Mouse (Mus musculus) mouse trophoblast stem cell (cell line): ENCODE data around the gene Dhx35.

ENCODE experiments used
- in situ Hi-C, 2 experiments: fragments of 300-500 bp; cut with MseI, MboI; formaldehyde crosslinking; loops; 2 replicates in 1 of 2; 3 replicates in 1 of 2; pipeline ENCODE4 v1.15.1; 2025

The Dhx35 gene

DNA sequence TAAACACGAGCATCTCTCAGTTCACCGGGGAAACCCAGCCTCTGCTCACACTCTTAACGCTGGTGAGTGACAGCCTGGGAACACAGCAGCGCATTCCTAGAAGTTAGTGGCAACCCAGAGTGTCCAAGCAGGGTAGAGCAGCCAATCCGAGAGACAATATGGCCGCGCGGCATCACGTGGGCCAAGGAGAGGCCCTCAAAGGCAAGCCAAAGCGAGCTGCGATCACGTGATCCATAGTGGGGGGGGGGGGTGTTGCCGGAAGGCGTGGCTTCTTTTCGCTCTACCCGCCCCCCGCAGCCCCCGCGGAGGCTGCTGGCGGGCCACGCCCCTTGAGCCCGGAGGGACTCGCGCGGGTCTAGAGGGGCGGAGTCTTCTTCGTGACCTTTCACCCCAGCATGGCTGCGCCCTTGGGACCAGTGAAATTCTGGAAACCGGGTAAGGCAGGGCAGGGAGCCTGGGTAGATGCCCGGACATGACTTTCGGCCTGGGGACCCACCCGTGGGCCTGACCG, at the start of gene Dhx35:
Gene Dhx35, plus strand, starts transcription at position 314 of the 511 bp plus-strand sequence.
- in situ Hi-C loops: no loop called here

DNA sequence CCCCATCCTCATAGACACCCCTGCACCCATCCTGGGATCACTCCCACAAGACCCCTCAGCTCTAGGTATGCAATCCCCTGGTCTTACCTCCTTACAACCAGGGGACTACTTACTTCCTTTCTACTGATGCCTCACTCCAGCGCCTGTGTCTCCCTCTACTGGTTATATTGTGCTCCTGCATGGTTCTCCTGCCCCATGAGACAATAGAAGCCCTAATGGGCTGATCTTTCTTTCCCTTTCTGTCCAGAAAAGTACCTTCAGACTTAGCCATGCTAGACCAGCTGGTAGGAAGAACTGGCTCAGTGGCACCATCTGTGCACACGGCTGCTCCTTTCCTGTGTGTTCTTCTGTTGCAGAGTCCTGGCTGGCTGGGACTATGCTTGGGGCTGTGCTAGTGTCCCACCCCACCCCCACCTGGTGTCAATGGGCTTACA, 49.5 kb upstream of the Dhx35 start:
- in situ Hi-C loops: no loop called here

- in situ Hi-C loops: no loop called here
Observed at GRCm38 (mm10) chr2:158746164-158746563, 48.4 kb upstream of the Dhx35 start.

- in situ Hi-C loops: no loop called here
Observed at GRCm38 (mm10) chr2:158749366-158749765, 45.2 kb upstream of the Dhx35 start.

DNA sequence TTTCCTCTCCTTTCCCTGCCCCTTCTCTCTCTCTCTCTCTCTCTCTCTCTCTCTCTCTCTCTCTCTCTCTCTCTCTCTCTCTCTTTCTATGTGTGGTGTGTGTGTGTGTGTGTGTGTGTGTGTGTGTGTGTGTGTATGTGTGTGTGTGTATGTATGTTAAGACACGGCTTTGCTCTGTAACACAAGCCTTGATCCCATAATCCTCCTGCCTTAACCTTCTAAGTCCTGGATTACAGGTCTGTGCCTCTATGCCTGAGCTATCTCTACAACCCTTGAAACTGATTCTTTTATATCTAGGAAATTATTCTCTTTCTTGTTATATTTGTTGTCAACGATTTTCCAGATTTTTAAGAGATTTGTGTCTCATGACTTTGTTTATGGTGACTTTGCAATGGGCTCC, 34.4 kb upstream of the Dhx35 start:
- in situ Hi-C loops: no loop called here

DNA sequence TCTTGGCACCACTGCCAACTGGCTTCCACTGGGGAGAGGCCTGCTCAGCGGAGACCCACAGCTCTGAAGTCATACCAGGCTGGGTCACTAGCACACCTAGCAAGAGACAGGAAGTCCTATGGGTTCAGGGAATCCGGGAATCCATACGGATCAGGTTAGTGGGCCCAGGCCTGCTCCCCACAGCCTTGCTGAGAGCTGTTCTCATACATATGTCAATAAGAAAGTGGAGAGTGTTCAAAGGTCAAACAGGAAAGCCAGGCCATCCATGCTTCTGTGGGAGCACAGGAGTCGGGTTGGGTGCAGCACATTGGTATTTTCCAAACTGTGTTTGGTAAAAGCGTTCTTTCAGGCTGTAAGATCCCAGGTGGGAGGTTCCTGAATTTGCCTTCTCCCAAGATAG, 32.3 kb upstream of the Dhx35 start:
- in situ Hi-C loops: no loop called here

GRCm38 (mm10) chr2:158767742-158768339, 26.8 kb upstream of the Dhx35 start, which contains the start of gene Fam83d:
TSS of gene Fam83d (plus strand) at chr2:158768093.
- in situ Hi-C loops: no loop called here

GRCm38 (mm10) chr2:158768350-158768749, 26.3 kb upstream of the Dhx35 start:
- in situ Hi-C loops: no loop called here

DNA sequence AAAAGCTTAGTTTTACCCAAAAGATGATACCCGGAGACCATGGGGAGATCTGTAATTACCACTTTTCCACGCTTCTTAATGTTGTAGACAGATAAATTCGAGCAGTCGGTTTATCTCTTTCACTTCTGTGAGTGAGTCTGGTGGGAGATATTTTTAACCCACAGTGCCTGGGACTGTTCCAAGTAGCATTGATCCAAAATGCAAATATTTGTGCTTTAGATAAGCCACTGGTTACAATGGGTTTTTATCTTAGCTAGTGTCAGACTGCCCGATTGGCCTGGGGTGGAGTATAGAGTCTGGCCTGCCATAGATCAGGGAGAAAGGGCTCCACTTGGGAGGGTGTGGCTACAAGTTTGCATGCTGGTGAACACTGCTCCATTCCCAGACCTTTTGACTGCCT, 25.8 kb upstream of the Dhx35 start:
- in situ Hi-C loops: no loop called here

GRCm38 (mm10) chr2:158770126-158770757, 24.4 kb upstream of the Dhx35 start:
- in situ Hi-C loops: no loop called here

DNA sequence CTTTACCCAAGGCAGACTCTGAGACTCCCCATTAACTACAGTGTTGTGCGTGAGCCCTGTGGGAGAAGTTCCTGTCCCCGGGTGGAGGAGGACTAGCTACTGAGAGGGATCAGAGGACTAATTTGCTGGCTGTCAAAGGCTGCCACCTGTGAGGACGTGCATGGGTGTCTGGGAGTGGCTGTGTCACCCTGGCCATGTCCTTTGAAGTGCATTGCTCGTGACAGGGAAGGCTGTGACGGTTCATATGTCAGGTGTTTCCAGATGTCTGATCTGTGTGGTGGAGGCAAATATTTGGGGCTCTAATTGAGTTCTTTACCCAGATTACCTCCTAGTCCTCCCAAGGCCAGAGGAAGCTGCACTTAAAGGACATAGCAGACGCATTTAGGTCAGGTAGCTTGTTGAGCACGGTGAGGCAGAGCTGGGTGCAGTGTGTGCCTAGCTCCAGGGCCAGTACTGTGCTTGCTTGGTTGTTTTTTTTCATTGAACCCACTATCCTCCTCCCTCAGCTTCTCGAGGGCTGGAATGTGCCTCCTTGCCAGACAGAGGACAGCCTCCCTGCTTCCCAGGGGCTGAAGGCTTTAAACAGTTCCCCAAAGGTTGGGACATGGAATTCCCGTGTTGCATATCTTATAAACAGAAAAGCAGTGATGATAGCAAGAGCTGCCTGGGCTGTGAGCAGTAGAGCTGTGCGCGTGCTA, 23.4 kb upstream of the Dhx35 start:
- in situ Hi-C loops: no loop called here

GRCm38 (mm10) chr2:158772808-158773207, 21.8 kb upstream of the Dhx35 start:
- in situ Hi-C loops: no loop called here

GRCm38 (mm10) chr2:158774886-158775285, 19.7 kb upstream of the Dhx35 start:
- in situ Hi-C loops: no loop called here

DNA sequence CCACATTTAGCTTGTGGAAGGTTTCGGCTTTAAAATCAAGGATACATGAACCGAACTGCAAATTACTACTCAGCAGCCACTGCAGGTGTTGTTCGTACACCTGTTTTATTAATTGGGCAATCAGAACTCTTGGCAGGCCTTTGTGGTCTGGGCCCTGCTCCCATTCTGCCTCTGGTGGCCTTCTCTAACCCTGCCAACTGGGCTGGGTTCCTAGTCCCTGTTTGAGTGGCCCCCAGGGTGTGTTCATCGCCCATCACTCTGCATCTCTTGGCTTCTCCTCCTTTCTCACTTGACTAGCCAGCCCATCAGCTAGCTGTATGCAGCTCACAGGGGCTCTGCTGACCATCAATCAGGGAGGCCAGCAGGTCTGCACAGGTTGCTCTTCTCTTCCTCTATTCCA, 17.9 kb upstream of the Dhx35 start:
- in situ Hi-C loops: no loop called here

DNA sequence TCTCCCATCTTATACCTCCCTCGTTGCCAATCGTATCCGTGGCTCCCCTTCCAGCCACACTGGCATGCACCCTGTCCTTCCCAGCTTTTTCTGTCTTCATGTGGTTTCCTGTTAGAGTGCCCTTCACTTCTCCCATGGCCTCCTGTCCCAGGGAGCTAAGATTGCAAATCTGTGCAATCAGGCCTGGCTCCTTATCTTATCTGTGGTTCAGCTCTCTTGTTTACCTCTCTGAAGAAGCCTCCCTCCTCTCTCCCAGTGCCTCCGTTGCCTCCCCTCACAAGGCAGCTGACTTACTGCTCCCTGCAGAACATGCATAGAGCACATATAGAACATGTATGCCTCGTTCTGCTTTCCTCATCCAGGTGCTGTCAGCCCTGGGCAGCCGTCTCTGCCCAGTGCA, 17.1 kb upstream of the Dhx35 start:
- in situ Hi-C loops: no loop called here

GRCm38 (mm10) chr2:158778349-158778748, 16.3 kb upstream of the Dhx35 start:
- in situ Hi-C loops: no loop called here

DNA sequence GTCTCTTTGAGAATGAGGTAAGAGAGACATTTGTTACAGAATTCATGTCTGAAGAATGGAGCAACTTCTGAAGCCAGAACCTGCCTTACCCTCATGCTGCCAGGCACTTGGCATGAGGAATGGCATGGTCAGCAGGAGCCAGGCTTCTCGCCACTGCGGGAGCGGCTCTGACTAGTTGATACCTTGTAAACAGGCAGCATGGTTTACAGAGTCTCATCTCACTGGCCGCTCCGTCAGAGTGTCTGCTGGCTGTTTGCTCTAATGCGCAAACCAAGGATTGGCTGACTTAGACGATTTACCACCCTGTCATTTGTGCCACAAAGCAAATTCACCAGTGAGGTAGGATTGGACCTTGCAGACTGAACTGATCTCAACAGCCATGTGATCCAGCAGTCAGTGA, 13.5 kb upstream of the Dhx35 start:
- in situ Hi-C loops: no loop called here

GRCm38 (mm10) chr2:158786927-158787795, 7.4 kb upstream of the Dhx35 start:
- in situ Hi-C loops: no loop called here

GRCm38 (mm10) chr2:158795043-158795442, 436 bp downstream of the Dhx35 start:
- in situ Hi-C loops: no loop called here

GRCm38 (mm10) chr2:158795875-158796274, 1.3 kb downstream of the Dhx35 start:
- in situ Hi-C loops: no loop called here

DNA sequence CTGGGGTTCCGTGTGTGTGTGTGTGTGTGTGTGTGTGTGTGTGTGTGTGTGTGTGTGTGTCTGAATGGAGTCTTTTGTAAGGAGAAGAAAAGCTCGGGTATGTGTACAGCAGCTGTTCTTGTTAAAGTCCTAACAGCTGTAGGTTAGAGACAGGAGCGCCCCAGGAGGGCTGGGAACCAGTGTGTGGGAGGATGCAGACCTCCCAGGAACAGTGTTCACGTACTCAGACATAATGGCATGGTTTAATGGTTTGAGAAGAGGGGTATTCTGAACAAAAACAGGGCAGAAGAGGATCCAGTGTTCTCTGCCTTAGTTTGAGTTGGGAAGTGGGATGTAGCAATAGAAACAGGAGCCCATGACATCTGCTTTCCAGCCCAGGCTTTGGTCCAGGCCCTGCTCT, 4.7 kb downstream of the Dhx35 start:
- in situ Hi-C loops: no loop called here

- in situ Hi-C loops: no loop called here
Observed at GRCm38 (mm10) chr2:158800788-158801187, 6.2 kb downstream of the Dhx35 start.
